Mouse (Mus musculus): ENCODE data around the gene Ctdnep1. TPM values are rescaled to one million over a fixed set of nuclear protein-coding genes. Genes with fewer than 3 reads are reported as not detected.
"Not testable (repeated sequence)": the region's sequence is repeated elsewhere in the genome, so short reads cannot be mapped to it uniquely, and the experiment has no call there.

The Ctdnep1 gene
- total RNA-seq, 2 experiments from 2014 or later = 237 to 249 TPM

- no peak for DNase-seq
Measured at GRCm38 (mm10) chr11:70012931-70013330, 32.0 kb downstream of the Ctdnep1 start.

DNA sequence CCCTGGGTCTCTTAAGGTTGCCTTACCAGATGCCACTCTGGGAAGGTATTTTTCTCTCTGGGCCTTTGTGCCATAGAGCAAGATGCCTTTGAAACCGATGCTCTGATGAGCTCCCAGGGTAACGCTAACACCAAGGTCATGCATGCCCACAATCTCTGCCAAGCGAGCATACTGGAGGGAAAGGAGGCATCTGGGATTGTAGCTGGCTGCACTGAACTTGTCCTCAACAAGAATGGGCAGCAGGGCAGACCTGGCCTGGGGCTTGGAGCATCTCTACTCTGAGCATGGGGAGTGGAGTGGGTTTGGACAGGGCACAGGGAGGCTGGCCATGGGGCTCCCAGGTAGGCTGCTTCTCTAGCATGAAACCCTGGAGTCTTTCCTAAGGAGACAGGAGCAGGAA, 32.5 kb downstream of the Ctdnep1 start:
- no peak for DNase-seq

DNA sequence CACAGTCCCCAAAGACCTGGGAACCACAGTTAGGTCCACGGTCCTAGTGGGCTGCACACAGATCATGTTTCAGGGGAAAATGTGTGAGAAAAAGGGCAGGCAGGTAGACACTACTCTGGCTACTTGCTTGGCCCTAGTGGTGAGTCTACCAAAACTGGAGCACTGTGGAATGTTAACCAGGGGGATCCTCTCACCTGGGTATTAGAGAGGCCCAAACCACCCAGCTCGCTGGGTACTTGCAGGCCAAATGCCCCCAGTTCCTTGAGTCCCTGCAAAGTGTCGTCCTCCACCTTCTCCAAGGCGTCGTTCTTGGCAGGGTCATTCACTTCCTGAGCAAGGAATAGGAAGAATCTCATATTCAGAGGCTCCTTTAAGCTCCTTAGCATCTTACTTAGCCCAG, 33.1 kb downstream of the Ctdnep1 start:
- DNase-seq = no peak

- peak; percentile 84 for DNase-seq
Measured at GRCm38 (mm10) chr11:70014880-70015558, 34.1 kb downstream of the Ctdnep1 start, which contains the start of gene Acadvl. Acadvl (minus strand) TSS chr11:70015411.

DNA sequence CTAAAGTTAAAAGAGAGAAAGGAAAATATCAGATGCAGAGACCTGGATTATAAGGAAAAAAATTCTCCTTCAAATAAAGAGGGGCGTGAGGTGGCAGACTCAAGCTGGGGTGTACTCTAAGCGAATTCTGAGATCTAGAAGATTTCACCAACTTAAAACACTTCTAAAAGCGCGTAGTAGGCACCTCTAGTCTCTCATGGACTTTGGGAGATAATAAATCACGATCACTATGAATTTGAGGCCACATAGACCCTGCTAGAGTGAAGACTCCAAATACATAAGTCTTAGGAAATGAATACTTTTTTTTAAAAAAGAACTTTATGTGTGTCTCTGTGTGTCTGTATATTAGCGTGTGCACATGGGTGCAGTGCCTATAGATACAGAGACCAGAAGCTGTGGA, 34.7 kb downstream of the Ctdnep1 start:
- no peak for DNase-seq

DNA sequence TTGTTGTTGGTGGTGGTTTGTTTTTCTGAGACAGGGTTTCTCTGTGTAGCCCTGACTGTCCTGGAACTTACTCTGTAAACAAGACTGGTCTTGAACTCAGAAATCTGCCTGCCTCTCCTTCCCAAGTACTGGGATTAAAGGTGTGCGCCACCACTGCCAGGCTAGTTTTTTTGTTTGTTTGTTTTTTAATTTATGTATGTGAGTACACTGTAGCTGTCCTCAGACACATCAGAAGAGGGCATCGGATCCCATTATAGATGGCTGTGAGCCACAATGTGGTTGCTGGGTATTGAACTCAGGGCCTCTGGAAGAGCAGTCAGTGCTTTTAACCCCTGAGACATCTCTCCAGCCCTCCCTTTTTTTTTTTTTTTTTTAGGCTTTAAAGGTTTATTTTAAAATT, 35.2 kb downstream of the Ctdnep1 start:
- DNase-seq = not testable (repeated sequence)

GRCm38 (mm10) chr11:70016669-70017068, 35.7 kb downstream of the Ctdnep1 start, which contains the start of gene Dlg4:
Dlg4 (plus strand) TSS chr11:70016942.
- no peak for DNase-seq

DNA sequence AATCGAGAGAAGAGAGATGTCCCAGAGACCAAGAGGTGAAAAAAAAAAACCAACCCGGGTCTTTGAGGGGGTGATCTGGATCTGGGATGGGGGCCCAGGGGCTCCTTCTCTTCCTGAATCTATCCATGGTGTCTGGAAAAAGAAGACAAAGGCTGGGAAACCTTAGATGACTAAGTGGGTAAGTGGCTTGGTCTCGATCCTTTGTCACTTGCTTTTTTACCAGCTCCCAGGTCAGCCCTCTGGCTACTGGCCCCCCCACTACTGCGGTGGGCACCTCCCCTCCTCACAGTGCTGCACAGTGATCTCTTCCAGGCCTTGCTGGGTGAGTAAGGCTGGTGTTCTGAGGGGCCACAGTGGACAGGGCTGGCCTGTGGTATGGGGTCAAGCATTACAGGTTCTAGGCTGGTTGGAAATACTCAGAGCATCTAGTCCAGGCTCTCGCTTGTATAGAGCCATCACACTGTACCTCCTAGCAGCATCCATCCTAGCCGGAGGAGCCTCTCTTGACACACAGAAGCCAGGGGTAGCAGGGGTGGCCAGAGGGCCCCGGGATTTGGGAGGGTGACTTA, 36.3 kb downstream of the Ctdnep1 start:
- DNase-seq = no peak

- DNase-seq = peak; percentile 62
Measured at GRCm38 (mm10) chr11:70018131-70018990, 37.4 kb downstream of the Ctdnep1 start.

DNA sequence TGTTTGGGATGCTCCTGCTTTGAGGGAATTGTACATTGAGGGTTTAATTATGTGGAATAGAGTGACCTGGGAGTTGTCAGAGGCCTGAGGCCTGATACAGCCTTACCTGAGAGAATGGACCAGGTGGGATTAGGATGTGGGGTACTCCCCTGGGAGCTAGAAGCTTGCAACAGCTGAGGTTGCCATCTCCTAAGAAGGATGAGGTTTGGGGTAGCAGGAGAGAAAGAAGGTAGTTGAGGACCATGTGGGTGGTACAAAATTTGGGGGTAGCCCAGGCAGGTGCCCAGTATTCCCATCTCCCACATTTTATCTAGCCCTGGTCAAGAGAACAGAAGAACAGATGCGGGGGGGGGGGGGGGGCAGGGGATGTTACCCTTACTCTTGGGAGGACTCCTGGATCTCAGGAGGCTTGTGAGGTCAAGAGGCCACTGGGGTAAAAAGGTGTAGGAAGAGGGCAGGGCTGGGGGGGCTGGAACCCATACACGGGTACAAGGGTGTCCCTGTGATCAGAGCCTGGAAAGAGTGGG, 38.6 kb downstream of the Ctdnep1 start:
- DNase-seq = no peak

- no peak for DNase-seq
Measured at GRCm38 (mm10) chr11:70020022-70020631, 39.2 kb downstream of the Ctdnep1 start.

- DNase-seq = peak; percentile 61
Measured at GRCm38 (mm10) chr11:70020731-70021263, 39.8 kb downstream of the Ctdnep1 start.

- DNase-seq = peak; percentile 97
Measured at GRCm38 (mm10) chr11:70021264-70022132, 40.5 kb downstream of the Ctdnep1 start.

DNA sequence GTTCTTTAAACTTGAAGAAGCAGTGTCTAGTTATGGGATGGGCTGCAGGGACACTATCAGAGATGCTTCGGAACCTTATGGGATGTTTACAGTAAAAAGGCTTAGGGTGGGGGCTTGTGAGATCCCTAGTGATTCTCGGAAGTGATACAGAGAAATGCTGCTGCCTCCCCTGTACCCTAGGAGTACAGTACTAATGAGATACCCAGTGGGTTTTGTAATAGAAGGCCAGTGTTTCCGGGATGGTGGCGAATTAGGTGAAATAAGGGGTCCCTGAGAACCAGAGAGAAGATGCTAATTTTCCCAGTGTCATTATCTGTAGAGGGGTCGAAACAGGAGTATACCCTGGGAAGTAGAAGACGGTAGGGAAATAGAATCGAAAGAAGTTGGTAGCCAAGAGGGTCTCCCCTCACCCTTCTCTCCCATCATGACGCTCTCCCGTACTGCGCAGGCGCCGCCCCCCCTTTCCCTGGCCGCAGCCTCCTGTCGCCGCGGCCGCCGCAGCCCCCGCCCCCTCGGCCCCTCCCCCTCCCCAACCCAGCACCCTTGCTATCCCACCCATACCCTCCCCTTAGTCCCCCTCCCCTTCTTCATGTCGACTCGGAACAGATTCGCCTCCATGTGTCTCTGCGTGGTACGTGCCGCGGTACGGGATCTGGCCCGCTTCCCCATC, 42.7 kb downstream of the Ctdnep1 start:
- DNase-seq = no peak

DNA sequence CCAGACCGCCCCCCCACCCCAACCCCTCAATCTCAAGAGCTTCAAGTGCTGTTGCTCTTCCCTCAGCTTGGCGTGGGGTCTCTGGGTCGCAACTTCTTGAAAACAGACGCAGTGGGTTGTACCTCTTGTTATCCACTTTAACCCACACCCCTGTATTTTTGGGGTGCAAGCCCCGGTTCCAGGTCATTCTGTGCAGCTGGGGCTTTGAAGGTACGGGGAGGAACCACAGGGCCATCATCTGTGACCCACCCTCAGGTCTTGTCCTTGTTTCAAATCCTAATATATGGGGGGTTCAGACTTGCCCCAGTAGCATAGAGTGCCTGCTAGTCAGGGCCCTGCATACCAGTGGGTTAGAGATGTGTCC, 43.2 kb downstream of the Ctdnep1 start:
- DNase-seq = no peak

DNA sequence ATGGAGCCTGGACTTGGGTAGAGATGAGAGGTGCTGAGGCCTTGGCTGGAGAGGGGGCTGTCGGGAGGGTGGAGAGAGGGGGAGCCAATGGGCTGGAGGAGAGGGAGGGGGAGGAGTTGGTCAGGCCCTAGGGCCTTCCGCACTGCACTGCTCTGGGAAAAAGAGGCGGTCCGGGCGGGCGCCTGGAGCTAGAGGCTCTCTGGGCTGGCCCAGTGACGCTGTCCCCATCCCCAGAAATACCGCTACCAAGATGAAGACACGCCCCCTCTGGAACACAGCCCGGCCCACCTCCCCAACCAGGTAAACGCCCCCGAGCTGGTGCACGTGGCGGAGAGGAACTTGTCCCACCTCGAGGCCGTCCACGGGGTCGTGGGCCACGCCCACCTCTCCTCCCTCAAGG, 45.7 kb downstream of the Ctdnep1 start:
- DNase-seq = peak; percentile 75

DNA sequence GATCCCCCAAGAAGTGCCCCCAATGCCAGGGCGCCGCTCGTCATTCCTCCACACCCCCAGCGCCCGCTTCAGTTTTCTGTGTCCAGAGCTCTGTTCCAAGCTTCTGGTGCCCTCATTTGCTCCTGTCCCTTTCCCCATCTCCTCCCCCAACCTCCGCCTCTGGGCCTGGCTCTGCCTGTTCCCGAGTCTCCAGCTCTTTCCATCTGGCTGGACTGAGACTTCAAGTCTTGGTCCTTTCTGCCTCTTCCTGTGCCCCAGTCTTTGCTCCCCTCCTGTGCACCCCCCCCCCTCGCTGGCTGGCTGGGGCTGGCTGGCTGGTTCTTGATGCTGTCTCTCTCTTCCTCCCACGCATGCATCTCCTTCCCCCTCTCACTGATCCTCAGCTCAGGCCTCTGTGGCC, 46.4 kb downstream of the Ctdnep1 start:
- DNase-seq = peak; percentile 47

GRCm38 (mm10) chr11:70028401-70029129, 47.6 kb downstream of the Ctdnep1 start:
- no peak for DNase-seq

GRCm38 (mm10) chr11:70029130-70029801, 48.3 kb downstream of the Ctdnep1 start:
- DNase-seq = peak; percentile 77

All from gastrocnemius, postnatal 10 days (tissue).